Mouse (Mus musculus) kidney, adult 9 months (tissue): ENCODE data around the gene Prdm16.

Experiments
- DNase-seq: peaks from one replicate; pipeline ENCODE4 v3.0.0; 2022

Prdm16 gene

GRCm38 (mm10) chr4:154506774-154507435 lies 129.8 kb downstream of the Prdm16 start:
- no peak for DNase-seq

- peak; percentile 56 for DNase-seq
Measured at GRCm38 (mm10) chr4:154505313-154505712, 131.4 kb downstream of the Prdm16 start.

GRCm38 (mm10) chr4:154503260-154503829 lies 133.3 kb downstream of the Prdm16 start:
- no peak for DNase-seq

- DNase-seq, result no peak
Measured at GRCm38 (mm10) chr4:154502403-154503000, 134.2 kb downstream of the Prdm16 start.

GRCm38 (mm10) chr4:154500695-154501094 lies 136.0 kb downstream of the Prdm16 start:
- no peak for DNase-seq

DNA sequence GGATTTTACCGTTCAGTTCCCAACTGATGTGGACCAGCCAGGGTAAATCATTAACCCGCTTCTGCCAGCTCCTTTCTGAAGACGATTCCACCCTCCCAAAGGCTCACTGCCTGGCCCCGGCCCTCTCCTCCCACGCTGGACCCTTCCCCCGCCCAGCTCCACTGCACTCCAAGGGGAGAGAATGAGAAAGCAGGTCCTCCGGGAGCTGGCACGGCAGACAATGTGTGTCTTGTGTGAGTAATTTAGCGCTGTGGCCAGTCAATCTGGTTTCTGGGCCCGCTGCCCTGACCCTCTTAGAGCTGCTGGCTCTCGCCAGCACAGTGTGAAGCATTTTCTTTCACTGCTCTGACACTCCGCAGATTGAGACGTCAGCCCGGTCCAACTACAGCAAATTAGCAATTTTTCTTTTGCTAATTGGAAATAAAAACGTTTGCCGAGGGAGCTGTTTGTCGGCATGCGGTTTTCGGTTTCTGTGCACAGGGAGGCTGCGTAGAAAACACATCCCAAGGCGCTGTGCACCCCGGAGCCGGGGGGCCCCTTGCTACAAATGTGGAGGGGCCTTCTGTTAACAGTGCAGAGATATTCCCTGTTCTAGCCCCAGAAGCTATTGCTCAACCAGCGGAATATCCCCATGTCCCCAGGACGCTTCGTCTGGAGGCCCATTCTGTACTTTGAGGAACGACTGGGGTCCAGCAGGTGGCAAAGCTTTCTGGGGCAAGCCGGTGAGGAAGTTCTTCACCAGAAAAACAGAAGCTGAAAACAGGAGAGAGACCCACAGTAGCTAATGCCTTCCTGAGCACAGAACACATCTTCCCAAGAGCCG lies 136.8 kb downstream of the Prdm16 start:
- DNase-seq, result peak; percentile 77

DNA sequence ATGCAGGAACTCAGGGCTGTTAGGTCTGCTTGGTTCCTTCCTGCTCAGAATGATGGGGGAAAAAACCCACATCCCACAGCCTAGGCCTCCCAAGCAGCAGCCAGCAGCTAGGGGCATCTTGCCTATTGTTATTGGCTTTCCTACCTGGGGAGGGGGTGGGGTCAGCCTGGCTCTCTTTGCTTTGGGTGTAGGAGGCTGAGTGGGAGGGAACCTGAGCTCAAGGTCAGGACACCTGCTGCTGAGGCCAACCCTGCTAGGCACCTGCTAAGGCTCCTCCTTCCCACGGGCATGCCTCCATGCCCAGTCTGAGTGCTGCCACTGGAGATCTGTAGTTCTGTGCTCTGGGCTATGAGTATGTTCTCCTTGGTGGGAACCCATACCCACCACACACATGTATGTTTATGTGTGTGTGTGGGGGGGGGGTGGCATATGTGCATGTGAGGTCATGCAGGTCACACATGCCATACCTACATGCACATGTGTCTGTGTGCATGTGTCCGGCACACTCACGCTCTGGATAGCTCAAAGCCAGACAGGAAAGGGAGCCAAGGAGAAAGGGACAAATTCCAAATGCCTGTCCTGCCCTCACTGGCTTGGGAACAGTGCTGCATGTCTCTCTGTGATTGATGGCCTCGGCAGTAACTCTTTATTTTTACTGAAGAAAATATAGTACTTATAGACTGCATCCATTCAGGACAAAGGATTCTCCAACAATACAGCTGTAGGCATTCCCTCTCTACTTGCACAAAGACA lies 139.1 kb downstream of the Prdm16 start:
- DNase-seq, result peak; percentile 68

DNA sequence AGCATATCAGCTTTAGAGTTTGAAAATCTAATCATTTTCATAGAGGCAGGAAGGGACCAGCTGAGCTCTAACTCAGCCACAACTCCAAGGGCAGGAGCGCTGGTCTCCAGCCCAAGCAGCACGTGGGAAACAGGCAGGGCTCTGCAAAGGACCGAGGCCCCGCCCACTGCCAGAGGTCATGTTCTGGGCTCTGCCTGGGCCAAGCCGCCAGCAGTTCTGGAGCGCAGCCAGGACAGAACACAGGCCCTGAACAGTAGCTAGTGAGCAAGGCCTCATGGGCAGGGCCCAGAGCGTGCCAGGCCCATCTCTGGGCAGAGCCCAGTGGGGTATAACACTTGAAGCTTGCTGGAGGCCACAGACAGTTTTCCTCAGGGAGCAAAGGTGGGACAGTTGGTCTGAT lies 139.7 kb downstream of the Prdm16 start:
- DNase-seq, result peak; percentile 99

DNA sequence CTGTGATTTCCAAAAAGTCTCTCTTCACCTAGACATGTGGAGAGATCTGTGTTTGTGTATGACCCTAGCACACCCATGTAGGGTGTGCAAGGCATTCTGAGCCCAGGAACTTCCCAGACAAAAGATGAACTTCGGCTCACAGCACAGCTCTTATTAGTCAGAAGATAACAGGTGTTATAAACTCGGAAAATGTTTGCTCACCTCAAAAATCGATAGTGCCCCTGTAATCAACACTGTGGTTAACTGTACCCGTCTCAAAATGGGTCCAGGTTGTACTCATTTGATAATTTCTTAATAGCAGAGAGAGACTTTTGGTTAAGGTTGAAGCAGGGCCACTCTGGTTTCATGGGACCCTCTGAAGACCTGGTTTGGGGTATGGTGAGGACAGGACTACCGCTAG lies 140.2 kb downstream of the Prdm16 start:
- DNase-seq, result no peak

GRCm38 (mm10) chr4:154493996-154494395 lies 142.7 kb downstream of the Prdm16 start:
- DNase-seq, result no peak

GRCm38 (mm10) chr4:154492714-154493121 lies 144.0 kb downstream of the Prdm16 start:
- no peak for DNase-seq

- DNase-seq, result no peak
Measured at GRCm38 (mm10) chr4:154492268-154492667, 144.4 kb downstream of the Prdm16 start.

DNA sequence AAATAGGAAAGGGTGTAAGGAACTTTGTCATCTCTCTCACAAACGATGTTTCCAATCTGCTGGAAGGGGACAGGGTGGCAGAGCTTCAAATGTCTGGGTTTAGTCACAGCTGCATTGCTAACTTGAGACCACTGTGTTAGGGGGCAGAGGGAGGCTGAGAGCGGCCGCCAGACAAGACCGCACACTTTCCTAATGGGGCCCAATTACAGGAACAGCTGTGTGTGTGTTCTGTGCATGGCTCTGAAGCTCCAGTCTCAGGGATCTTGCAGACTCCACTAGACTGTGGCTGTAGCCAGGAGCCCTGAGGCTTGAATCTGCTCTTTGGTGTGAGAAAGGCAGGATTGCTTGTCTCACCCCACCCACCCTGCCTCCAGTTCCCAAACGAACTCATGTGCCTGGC lies 148.6 kb downstream of the Prdm16 start:
- no peak for DNase-seq

DNA sequence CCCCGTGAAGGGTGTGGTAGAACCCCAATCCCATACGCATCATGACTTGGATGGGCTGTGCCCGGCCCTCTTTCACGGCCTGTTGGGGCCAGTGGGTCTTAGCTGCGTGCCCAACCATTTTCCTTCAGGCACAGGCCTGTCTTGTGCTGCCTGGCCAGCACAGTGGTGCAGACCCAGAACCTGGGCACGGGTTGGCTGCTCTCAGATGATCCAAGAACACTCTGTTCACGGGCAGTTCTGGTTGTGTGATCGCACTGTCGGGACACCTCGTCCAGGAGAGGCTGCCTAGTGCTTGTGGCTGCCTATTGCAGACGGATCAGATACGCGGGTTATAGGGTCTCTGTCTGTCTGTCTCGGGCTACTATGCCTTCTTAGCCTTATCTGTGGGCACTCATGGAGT lies 154.0 kb downstream of the Prdm16 start:
- no peak for DNase-seq

DNA sequence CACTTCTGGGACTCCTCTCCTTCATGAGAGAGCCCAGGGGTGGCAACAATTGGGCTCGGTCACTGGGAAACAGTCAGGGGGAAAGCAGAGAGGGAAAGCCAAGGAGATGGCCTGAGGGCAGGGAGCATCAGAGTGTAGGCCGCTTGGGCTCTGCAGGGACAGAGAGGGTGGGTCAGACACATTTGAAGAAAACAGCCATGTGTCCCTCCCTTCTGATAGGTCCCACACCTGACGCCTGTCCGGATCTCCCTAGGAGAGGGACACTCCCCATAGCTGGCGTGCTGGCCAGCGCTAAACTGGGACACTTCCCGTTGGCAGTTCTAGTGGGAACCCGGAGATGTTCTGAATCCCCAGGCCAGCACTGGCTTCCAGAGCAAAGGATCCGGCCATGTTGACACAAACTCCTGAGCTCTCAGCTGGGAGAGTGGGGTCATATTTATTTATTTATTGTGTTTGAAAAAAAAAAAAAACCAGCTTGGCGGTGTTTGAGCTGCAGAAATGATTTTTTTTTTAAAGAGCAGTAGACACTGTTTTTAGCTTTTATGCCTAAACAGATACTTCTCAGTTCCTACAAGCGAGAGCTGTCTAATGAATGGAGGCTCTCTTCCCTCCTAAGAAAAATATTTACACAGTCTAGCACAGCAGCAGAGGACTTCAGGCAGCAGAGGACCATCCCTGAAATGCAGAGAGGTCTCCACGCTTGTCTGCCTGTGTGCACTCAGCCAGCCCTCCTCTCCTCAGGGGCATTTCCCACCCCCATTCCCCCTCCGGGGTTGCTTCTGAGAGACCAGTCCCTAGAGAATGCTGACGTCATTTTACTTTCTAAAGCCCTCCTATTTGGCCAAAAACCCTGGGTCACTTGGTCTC lies 154.7 kb downstream of the Prdm16 start:
- DNase-seq, result no peak

GRCm38 (mm10) chr4:154480544-154481260 lies 156.0 kb downstream of the Prdm16 start:
- DNase-seq, result no peak

DNA sequence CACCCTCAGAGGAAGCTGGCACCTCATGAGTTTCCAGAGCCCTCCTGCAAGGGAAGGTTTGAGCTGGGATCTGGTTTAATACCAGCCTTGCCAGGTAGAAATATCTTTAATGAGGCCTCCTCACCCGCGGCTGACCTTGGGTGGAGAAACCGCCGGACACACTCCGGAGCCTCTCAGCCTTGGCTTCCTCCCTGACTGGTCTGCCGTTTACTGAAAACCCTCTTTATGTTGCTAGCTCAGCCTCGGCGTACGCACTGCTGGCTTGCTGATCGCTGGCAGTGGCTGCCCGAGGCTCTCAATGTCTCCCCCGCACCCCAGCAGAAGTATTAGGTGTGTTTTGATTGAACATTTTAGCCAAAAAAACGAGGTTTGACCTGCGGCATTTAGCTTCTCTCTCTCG lies 156.5 kb downstream of the Prdm16 start:
- no peak for DNase-seq

- peak; percentile 54 for DNase-seq
Measured at GRCm38 (mm10) chr4:154478933-154479613, 157.6 kb downstream of the Prdm16 start.

GRCm38 (mm10) chr4:154473571-154474307 lies 162.9 kb downstream of the Prdm16 start:
- no peak for DNase-seq

GRCm38 (mm10) chr4:154472569-154472968 lies 164.1 kb downstream of the Prdm16 start:
- DNase-seq, result no peak
